Mouse (Mus musculus) embryonic facial prominence, embryonic 11.5 days (tissue): ENCODE results near the gene C5ar1. TPM values are rescaled to one million over a fixed set of nuclear protein-coding genes. Genes with fewer than 3 reads are reported as not detected.

ENCODE experiments used
- ATAC-seq: fragments of 200-750 bp; cut with Nextera tagmentation; replicated peaks from 2 replicates; pipeline ENCODE4 v1.8.0; 2017; ENCODE audit warnings: low read depth; ENCODE audit not compliant: insufficient number of reproducible peaks, low FRiP score, low TSS enrichment
- DNase-seq: peaks from one replicate; pipeline ENCODE4 v3.0.0-alpha.2; 2015; ENCODE audit warnings: low spot score
- H3K27ac ChIP-seq: fragments of 300-500 bp; sonication (generic); replicated peaks from 2 replicates; pipeline ENCODE4 v1.5.1; 2014; ENCODE audit warnings: mild to moderate bottlenecking, low read depth, low read length, control low read depth
- H3K27me3 ChIP-seq: fragments of 300-500 bp; sonication (generic); 2 replicates; pipeline ENCODE4 v1.6.1; 2014; ENCODE audit warnings: mild to moderate bottlenecking, low read length, moderate library complexity, mixed read lengths; ENCODE audit not compliant: control insufficient read depth, insufficient read depth
- H3K36me3 ChIP-seq: fragments of 300-500 bp; sonication (generic); replicated peaks from 2 replicates; pipeline ENCODE4 v1.6.1; 2014; ENCODE audit warnings: low read depth, mild to moderate bottlenecking, low read length, moderate library complexity, mixed read lengths; ENCODE audit not compliant: control insufficient read depth, insufficient read depth
- H3K4me1 ChIP-seq: fragments of 300-500 bp; sonication (generic); 2 replicates; pipeline ENCODE4 v1.6.1; 2014; ENCODE audit warnings: low read length, mixed read lengths; ENCODE audit not compliant: control insufficient read depth, insufficient read depth
- H3K4me2 ChIP-seq: fragments of 300-500 bp; sonication (generic); 2 replicates; pipeline ENCODE4 v1.6.1; 2014; ENCODE audit warnings: low read depth, mild to moderate bottlenecking, control low read depth, low read length, moderate library complexity
- H3K4me3 ChIP-seq: fragments of 300-500 bp; sonication (generic); 2 replicates; pipeline ENCODE4 v1.5.1; 2014; ENCODE audit warnings: low read depth, low read length, control low read depth
- H3K9ac ChIP-seq: fragments of 300-500 bp; sonication (generic); replicated peaks from 2 replicates; pipeline ENCODE4 v1.6.1; 2014; ENCODE audit warnings: mild to moderate bottlenecking, control low read depth, low read length
- H3K9me3 ChIP-seq: fragments of 300-500 bp; sonication (generic); replicated peaks from 2 replicates; pipeline ENCODE4 v1.6.1; 2016; ENCODE audit warnings: mild to moderate bottlenecking, low read length, inconsistent platforms, mixed read lengths; ENCODE audit not compliant: control insufficient read depth
- WGBS: fragments of 180-500 bp; shearing (Covaris S2); extraction: QIAGEN DNeasy Blood & Tissue Kit; methylation state at CpG from one replicate; pipeline ENCODE4 v1.1.7; 2014; 5-methylcytosine and 5-hydroxymethylcytosine counted together
- polyA plus RNA-seq: library from polyadenylated mRNA; unstranded; fragments of >200 nt; fragmentation: Nextera tagmentation; extraction: Ambion mirVana; gene quantifications from 2 replicates; pipeline ENCODE4 v1.2.1, GENCODE M21; 2014

Gene C5ar1
- polyA plus RNA-seq, 1 experiment from 2014 or later = 1.00 TPM

- H3K4me2 ChIP-seq = no peak overlapping the region
- no peaks in the 10 kb centered on the region for H3K27me3 ChIP-seq
- H3K9ac ChIP-seq = no peak overlapping the region
- H3K4me3 ChIP-seq = no peak overlapping the region
- ATAC-seq = no peak
- WGBS = 43% methylated on average over 11 of the region's 11 CpGs
- no peaks in the 10 kb centered on the region for H3K36me3 ChIP-seq
- DNase-seq = no peak
- H3K27ac ChIP-seq = no peak overlapping the region
- no peaks in the 10 kb centered on the region for H3K4me1 ChIP-seq
- no peaks in the 10 kb centered on the region for H3K9me3 ChIP-seq
Measured at GRCm38 (mm10) chr7:16241787-16242186, 17.6 kb downstream of the C5ar1 start.

GRCm38 (mm10) chr7:16240978-16241303, 18.4 kb downstream of the C5ar1 start:
- DNase-seq (no peak), ATAC-seq (no peak)
- no peak overlapping the region for H3K9ac ChIP-seq
- H3K4me1 ChIP-seq = no peaks in the 10 kb centered on the region
- H3K36me3 ChIP-seq = no peaks in the 10 kb centered on the region
- no peak overlapping the region for H3K4me3 ChIP-seq
- no peaks in the 10 kb centered on the region for H3K27me3 ChIP-seq
- H3K4me2 ChIP-seq = no peak overlapping the region
- no peak overlapping the region for H3K27ac ChIP-seq
- H3K9me3 ChIP-seq = no peaks in the 10 kb centered on the region
- 100% methylated on average over 1 of the region's 1 CpGs for WGBS

- Histone ChIP-seq H3K9ac (no peak overlapping the region), H3K4me3 (no peak overlapping the region), H3K36me3 (no peaks in the 10 kb centered on the region), H3K4me1 (no peaks in the 10 kb centered on the region), H3K27ac (no peak overlapping the region), H3K9me3 (no peaks in the 10 kb centered on the region), H3K27me3 (no peaks in the 10 kb centered on the region), H3K4me2 (no peak overlapping the region)
- DNase-seq (no peak), ATAC-seq (no peak)
- WGBS = 77% methylated on average over 7 of the region's 7 CpGs
Measured at GRCm38 (mm10) chr7:16240281-16240977, 18.9 kb downstream of the C5ar1 start.

GRCm38 (mm10) chr7:16239554-16239997, 19.8 kb downstream of the C5ar1 start:
- 52% methylated on average over 9 of the region's 9 CpGs for WGBS
- no peaks in the 10 kb centered on the region for H3K9me3 ChIP-seq
- no peaks in the 10 kb centered on the region for H3K36me3 ChIP-seq
- DNase-seq = peak; percentile 12
- no peaks in the 10 kb centered on the region for H3K27me3 ChIP-seq
- H3K27ac ChIP-seq = no peak overlapping the region
- no peaks in the 10 kb centered on the region for H3K4me1 ChIP-seq
- no peak overlapping the region for H3K9ac ChIP-seq
- ATAC-seq = no peak
- no peak overlapping the region for H3K4me3 ChIP-seq
- H3K4me2 ChIP-seq = no peak overlapping the region

- no peaks in the 10 kb centered on the region for H3K9me3 ChIP-seq
- ATAC-seq (no peak), DNase-seq (peak; percentile 68)
- 17% methylated on average over 5 of the region's 5 CpGs for WGBS
- H3K27me3 ChIP-seq = no peaks in the 10 kb centered on the region
- H3K27ac ChIP-seq = no peak overlapping the region
- H3K4me2 ChIP-seq = no peak overlapping the region
- no peak overlapping the region for H3K9ac ChIP-seq
- H3K4me3 ChIP-seq = no peak overlapping the region
- H3K4me1 ChIP-seq = no peaks in the 10 kb centered on the region
- H3K36me3 ChIP-seq = no peaks in the 10 kb centered on the region
Measured at GRCm38 (mm10) chr7:16229869-16230268, 29.5 kb downstream of the C5ar1 start.

GRCm38 (mm10) chr7:16221582-16222272, 37.6 kb downstream of the C5ar1 start, which contains the start of gene Dhx34:
TSS of gene Dhx34 (minus strand) at chr7:16222037.
- Histone ChIP-seq H3K27ac (peak within 1 kb of the TSS; percentile 59; the same call in 1 of the 2 replicates), H3K9me3 (no peaks in the 10 kb centered on the region), H3K4me3 (peak within 1 kb of the TSS; percentile 69), H3K9ac (peak within 1 kb of the TSS; percentile 92), H3K27me3 (no peaks in the 10 kb centered on the region), H3K4me1 (no peaks in the 10 kb centered on the region), H3K4me2 (peak within 1 kb of the TSS; percentile 65), H3K36me3 (no peaks in the 10 kb centered on the region; the same call in 1 of the 2 replicates)
- ATAC-seq (peak; percentile 94), DNase-seq (peak; percentile 97)
- under 1% methylated on average over 34 of the region's 34 CpGs for WGBS

- 91% methylated on average over 9 of the region's 9 CpGs for WGBS
- Histone ChIP-seq H3K9me3 (no peaks in the 10 kb centered on the region), H3K27me3 (no peaks in the 10 kb centered on the region), H3K36me3 (peaks cover 5% of the 10 kb centered on the region; the same call in 1 of the 2 replicates), H3K9ac (no peak overlapping the region), H3K4me2 (no peak overlapping the region), H3K4me1 (no peaks in the 10 kb centered on the region), H3K27ac (no peak overlapping the region), H3K4me3 (no peak overlapping the region)
- no peak for ATAC-seq
- no peak for DNase-seq
Measured at GRCm38 (mm10) chr7:16213986-16214385, 45.4 kb downstream of the C5ar1 start.

- WGBS = 89% methylated on average over 6 of the region's 6 CpGs
- H3K36me3 ChIP-seq = peaks cover 5% of the 10 kb centered on the region; the same call in 1 of the 2 replicates
- H3K4me1 ChIP-seq = no peaks in the 10 kb centered on the region
- no peak overlapping the region for H3K27ac ChIP-seq
- no peak overlapping the region for H3K4me2 ChIP-seq
- H3K9ac ChIP-seq = no peak overlapping the region
- DNase-seq (no peak), ATAC-seq (no peak)
- H3K27me3 ChIP-seq = no peaks in the 10 kb centered on the region
- H3K9me3 ChIP-seq = no peaks in the 10 kb centered on the region
- no peak overlapping the region for H3K4me3 ChIP-seq
Measured at GRCm38 (mm10) chr7:16213196-16213595, 46.1 kb downstream of the C5ar1 start.
